Mouse (Mus musculus) embryonic fibroblast, embryonic 13.5 days (primary cell): ENCODE measurements at regions not wholly inside any gene's neighbourhood (a gene's known extent, or its start where the extent isn't known, plus 50 kb on each side); places are given as distances from the start of the nearest gene placed in this dataset.

Experiments
- CTCF ChIP-seq: IDR thresholded peaks from 2 replicates; pipeline ENCODE4 v1.5.1; 2011; ENCODE audit warnings: mild to moderate bottlenecking, control low read depth, low read length, moderate library complexity, borderline replicate concordance; ENCODE audit not compliant: insufficient read depth
- POLR2A ChIP-seq: IDR thresholded peaks from 2 replicates; pipeline ENCODE4 v1.6.1; 2011; ENCODE audit warnings: low read depth, mild to moderate bottlenecking, control low read depth, low read length, moderate library complexity

DNA sequence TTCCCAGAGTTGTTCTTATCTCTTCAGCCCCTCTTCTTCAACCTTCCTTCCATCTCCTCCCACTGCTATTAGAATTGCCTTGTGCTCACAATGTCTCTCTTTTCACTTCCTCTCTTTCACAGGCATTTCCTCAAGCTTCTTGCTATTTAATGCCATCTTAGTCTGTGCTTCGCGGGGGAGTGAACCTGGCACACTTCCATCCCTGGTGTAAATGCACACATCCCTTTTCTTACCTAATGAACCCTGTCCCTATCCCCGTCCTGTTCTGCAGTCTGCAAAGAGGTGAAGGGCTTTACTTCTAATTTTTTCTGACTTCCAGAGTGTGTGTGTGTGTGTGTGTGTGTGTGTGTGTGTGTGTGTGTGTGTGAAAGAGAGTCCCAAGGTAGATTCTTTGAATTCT is 62.6 kb downstream of the Adra2a start:
- no peak for TF ChIP-seq POLR2A
- no peak for TF ChIP-seq CTCF
